Comparison of ENCODE assay signal across 12 mouse cellular contexts in the genomic region with DNA sequence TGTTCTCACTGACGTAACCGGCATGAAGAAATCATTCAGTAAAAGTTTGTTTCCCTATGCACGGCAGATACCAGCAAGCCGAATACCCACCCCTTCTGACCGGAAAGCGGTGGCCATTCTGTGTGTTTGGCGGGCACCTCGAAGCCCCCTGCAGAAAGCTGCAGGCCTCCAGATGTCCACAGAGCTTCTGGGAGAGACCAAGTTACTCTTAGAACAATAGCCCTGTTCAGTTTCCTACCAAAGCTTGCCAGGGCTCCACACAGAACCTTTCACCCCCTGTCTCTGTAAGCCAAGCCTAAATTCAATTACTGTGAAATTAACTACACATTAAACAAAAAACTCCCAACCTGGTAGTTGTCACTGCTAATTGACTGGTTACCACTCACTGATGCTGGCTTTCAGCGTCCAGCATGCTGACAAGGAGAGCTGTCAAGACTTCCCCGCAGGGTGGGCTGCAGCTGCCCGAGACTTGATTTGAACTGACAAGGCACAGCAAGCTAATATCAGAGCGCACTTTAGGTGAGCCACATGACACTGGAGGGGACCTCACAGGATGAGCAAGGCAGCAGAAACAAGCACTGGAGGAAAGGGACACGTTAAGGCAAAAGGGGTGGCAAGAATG.
DNase-seq lines count a peak whose midpoint lies in the region; ATAC-seq lines count a peak whose summit lies in the region.
"Had no signal": no experiment of that assay in that cellular context is flagged by ENCODE, and none has a peak within 500 bp of the region (broad histone marks: within the 10 kb centered on the region; RNA-seq: fewer than 3 reads in every experiment).

No protein-coding gene starts in this region.

- 0 out of 2 replicates have a peak overlapping the region, but pooled peaks have one; percentile 19 for H3K27ac ChIP-seq in embryonic facial prominence, embryonic 10.5 days (replicated peaks)
- no peak overlapping the region for H3K27ac ChIP-seq in forebrain, embryonic 15.5 days (replicated peaks)
- 0 out of 2 replicates have a peak overlapping the region, but pooled peaks have one; percentile 25 for H3K27ac ChIP-seq in limb, embryonic 12.5 days
- no peak overlapping the region for H3K27ac ChIP-seq in neural tube, embryonic 14.5 days (ENCODE audit: low read depth, low read length)
- H3K27ac ChIP-seq: left cerebral cortex, adult 2 months; liver, embryonic 13.5 days had no signal

- no peaks in the 10 kb centered on the region for H3K36me3 ChIP-seq in embryonic facial prominence, embryonic 10.5 days (replicated peaks)
- H3K36me3 ChIP-seq in forebrain, embryonic 15.5 days: no peaks in the 10 kb centered on the region
- H3K36me3 ChIP-seq in limb, embryonic 12.5 days: no peaks in the 10 kb centered on the region
- H3K36me3 ChIP-seq in neural tube, embryonic 14.5 days (ENCODE audit: control insufficient read depth, insufficient read depth, low read length): no peaks in the 10 kb centered on the region
- H3K36me3 ChIP-seq: liver, embryonic 13.5 days had no signal

- 0 out of 2 replicates have a peak overlapping the region, but pooled peaks have one; percentile 18 for H3K4me3 ChIP-seq in embryonic facial prominence, embryonic 10.5 days
- H3K4me3 ChIP-seq in forebrain, embryonic 15.5 days: no peak overlapping the region
- no peak overlapping the region for H3K4me3 ChIP-seq in limb, embryonic 12.5 days (replicated peaks)
- no peak overlapping the region for H3K4me3 ChIP-seq in neural tube, embryonic 14.5 days (ENCODE audit: low read depth, low read length)
- H3K4me3 ChIP-seq: left cerebral cortex, adult 2 months; liver, embryonic 13.5 days had no signal

- peaks cover 23% of the 10 kb centered on the region for H3K4me1 ChIP-seq in embryonic facial prominence, embryonic 10.5 days
- peaks cover 9% of the 10 kb centered on the region for H3K4me1 ChIP-seq in forebrain, embryonic 15.5 days
- peaks cover 9% of the 10 kb centered on the region; the same call in 1 of the 2 replicates for H3K4me1 ChIP-seq in limb, embryonic 12.5 days (replicated peaks)
- no peaks in the 10 kb centered on the region for H3K4me1 ChIP-seq in neural tube, embryonic 14.5 days (ENCODE audit: control insufficient read depth, insufficient read depth, low read length)
- H3K4me1 ChIP-seq: liver, embryonic 13.5 days had no signal

- ATAC-seq in forebrain, embryonic 15.5 days (replicated peaks): peak; percentile 89
- ATAC-seq in limb, embryonic 12.5 days (ENCODE audit: insufficient number of reproducible peaks, insufficient read depth, low FRiP score, low TSS enrichment, low read depth): no peak
- ATAC-seq in neural tube, embryonic 14.5 days (ENCODE audit: low read depth): peak; percentile 58; the same call in 1 of the 2 replicates

- H3K27me3 ChIP-seq in embryonic facial prominence, embryonic 10.5 days (replicated peaks; ENCODE audit: low read depth, poor library complexity, severe bottlenecking): peaks cover 23% of the 10 kb centered on the region
- no peaks in the 10 kb centered on the region for H3K27me3 ChIP-seq in forebrain, embryonic 15.5 days
- H3K27me3 ChIP-seq in limb, embryonic 12.5 days: no peaks in the 10 kb centered on the region
- H3K27me3 ChIP-seq in neural tube, embryonic 14.5 days (ENCODE audit: control insufficient read depth, insufficient read depth, low read length): no peaks in the 10 kb centered on the region
- H3K27me3 ChIP-seq: liver, embryonic 13.5 days had no signal

- 20% methylated on average over 13 of the region's 13 CpGs for WGBS in embryonic facial prominence, embryonic 10.5 days
- WGBS in forebrain, embryonic 15.5 days: 18% methylated on average over 13 of the region's 13 CpGs
- 59% methylated on average over 13 of the region's 13 CpGs for WGBS in limb, embryonic 12.5 days
- 43% methylated on average over 13 of the region's 13 CpGs for WGBS in neural tube, embryonic 14.5 days

- no peaks in the 10 kb centered on the region for H3K9me3 ChIP-seq in embryonic facial prominence, embryonic 10.5 days
- no peaks in the 10 kb centered on the region for H3K9me3 ChIP-seq in forebrain, embryonic 15.5 days
- H3K9me3 ChIP-seq in limb, embryonic 12.5 days: no peaks in the 10 kb centered on the region
- no peaks in the 10 kb centered on the region for H3K9me3 ChIP-seq in neural tube, embryonic 14.5 days (ENCODE audit: control insufficient read depth, low read length)
- H3K9me3 ChIP-seq: liver, embryonic 13.5 days had no signal

- no peak overlapping the region for H3K4me2 ChIP-seq in forebrain, embryonic 15.5 days (replicated peaks)
- no peak overlapping the region for H3K4me2 ChIP-seq in limb, embryonic 12.5 days
- H3K4me2 ChIP-seq in neural tube, embryonic 14.5 days (ENCODE audit: low read depth, low read length): no peak overlapping the region
- H3K4me2 ChIP-seq: liver, embryonic 13.5 days had no signal

- H3K9ac ChIP-seq in forebrain, embryonic 15.5 days (replicated peaks): no peak overlapping the region
- H3K9ac ChIP-seq in limb, embryonic 12.5 days (replicated peaks): no peak overlapping the region
- no peak overlapping the region for H3K9ac ChIP-seq in neural tube, embryonic 14.5 days (replicated peaks; ENCODE audit: low read depth, low read length)
- H3K9ac ChIP-seq: liver, embryonic 13.5 days had no signal

- DNase-seq in embryonic facial prominence, embryonic 10.5 days (ENCODE audit: low spot score): peak; percentile 73
- DNase-seq in layer of hippocampus, adult 9-11 months: no peak
- no peak for DNase-seq in right cerebral cortex, adult 2 months (ENCODE audit: low spot score in 2 of 2)
- DNase-seq in ovary, postnatal 10 days (ENCODE audit: low spot score): no peak
- DNase-seq: cerebellum, adult 8-10 months; heart, adult 11 months; kidney, postnatal 10 days; liver, embryonic 13.5 days had no signal

Comparison
In these comparisons a context has a peak if more than half of its experiments do, and no peak if none do; other contexts are left out.
1. H3K27ac ChIP-seq: peak in embryonic facial prominence, embryonic 10.5 days (single experiment) and limb, embryonic 12.5 days (single experiment); none in forebrain, embryonic 15.5 days (single experiment) and neural tube, embryonic 14.5 days (single experiment).